In the genomic region with DNA sequence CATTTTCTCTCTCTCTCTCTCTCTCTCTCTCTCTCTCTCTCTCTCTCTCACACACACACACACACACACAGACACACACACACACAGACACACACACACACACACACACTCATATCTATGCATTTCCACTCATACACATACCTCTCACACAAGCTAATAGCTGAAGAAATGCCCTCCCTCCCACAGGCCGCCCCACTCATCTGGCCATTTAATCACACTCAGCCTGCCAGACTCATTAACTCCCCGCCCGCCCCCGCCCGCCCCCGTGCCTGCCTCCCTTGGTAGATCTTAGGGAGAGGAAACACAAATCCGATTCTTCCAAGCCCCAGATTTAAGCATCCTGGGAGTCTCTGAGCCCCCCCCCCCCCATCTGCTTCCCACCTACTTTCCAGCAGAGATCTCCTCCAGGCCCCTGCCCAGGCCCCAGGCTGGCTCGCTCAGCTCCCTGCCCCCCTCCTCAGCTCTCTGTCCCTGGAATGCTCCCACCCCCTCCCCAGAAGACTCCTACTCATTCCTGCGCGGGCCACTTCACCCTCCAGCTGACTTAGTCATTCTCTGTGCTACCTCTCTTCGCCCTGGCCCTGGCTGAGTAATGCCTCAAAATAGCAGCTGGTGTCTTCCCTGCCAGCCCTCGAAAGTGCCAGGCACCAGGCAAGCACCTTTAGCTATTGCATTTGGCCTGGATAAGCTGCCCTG, we compare ENCODE assay signal across 9 mouse cellular contexts. TPM values are rescaled to one million over a fixed set of nuclear protein-coding genes. Genes with fewer than 3 reads are reported as not detected.
A peak's percentile ranks its signal among the peaks of the same experiment; 100 is the strongest.
DNase-seq lines count a peak whose midpoint lies in the region; ATAC-seq and TF ChIP-seq lines count a peak whose summit lies in the region.
"Had no signal": no experiment of that assay in that cellular context is flagged by ENCODE, and none has a peak within 500 bp of the region (broad histone marks: within the 10 kb centered on the region; RNA-seq: fewer than 3 reads in every experiment).

No protein-coding gene starts in this region.

- H3K9me3 ChIP-seq in kidney, embryonic 16.5 days (ENCODE audit: low read length): no peaks in the 10 kb centered on the region
- no peaks in the 10 kb centered on the region for H3K9me3 ChIP-seq in forebrain, postnatal 0 days (ENCODE audit: low read length)
- no peaks in the 10 kb centered on the region for H3K9me3 ChIP-seq in intestine, embryonic 16.5 days (ENCODE audit: control insufficient read depth, low read length)
- no peaks in the 10 kb centered on the region for H3K9me3 ChIP-seq in neural tube, embryonic 11.5 days (ENCODE audit: control insufficient read depth, low read length)
- H3K9me3 ChIP-seq: liver, embryonic 13.5 days had no signal

- no peaks in the 10 kb centered on the region for H3K36me3 ChIP-seq in kidney, embryonic 16.5 days (ENCODE audit: insufficient read depth, low read length)
- H3K36me3 ChIP-seq in forebrain, postnatal 0 days (ENCODE audit: insufficient read depth): no peaks in the 10 kb centered on the region
- no peaks in the 10 kb centered on the region for H3K36me3 ChIP-seq in intestine, embryonic 16.5 days (ENCODE audit: control insufficient read depth, insufficient read depth, low read length)
- no peaks in the 10 kb centered on the region for H3K36me3 ChIP-seq in neural tube, embryonic 11.5 days (ENCODE audit: control insufficient read depth, insufficient read depth, low read length)
- H3K36me3 ChIP-seq: liver, embryonic 13.5 days had no signal

- no peak for DNase-seq in kidney, adult 18-20 months
- DNase-seq in adrenal gland, postnatal 14 days: peak; percentile 40
- no peak for DNase-seq in forebrain, postnatal 0 days
- peak; percentile 38 for DNase-seq in neural tube, embryonic 11.5 days (ENCODE audit: low spot score)
- no peak for DNase-seq in thymus, postnatal 14 days
- no peak for DNase-seq in urinary bladder, postnatal 25 days (ENCODE audit: low spot score)
- DNase-seq: liver, embryonic 13.5 days had no signal

- H3K27me3 ChIP-seq in kidney, embryonic 16.5 days (ENCODE audit: insufficient read depth, low read length): no peaks in the 10 kb centered on the region
- H3K27me3 ChIP-seq in forebrain, postnatal 0 days (ENCODE audit: insufficient read depth, low read length): no peaks in the 10 kb centered on the region
- no peaks in the 10 kb centered on the region for H3K27me3 ChIP-seq in intestine, embryonic 16.5 days (replicated peaks; ENCODE audit: control insufficient read depth, insufficient read depth, low read length)
- H3K27me3 ChIP-seq in neural tube, embryonic 11.5 days (ENCODE audit: control insufficient read depth, insufficient read depth, low read length): no peaks in the 10 kb centered on the region

- H3K4me1 ChIP-seq in kidney, embryonic 16.5 days (ENCODE audit: insufficient read depth, low read length): peaks cover 52% of the 10 kb centered on the region
- no peaks in the 10 kb centered on the region for H3K4me1 ChIP-seq in forebrain, postnatal 0 days (ENCODE audit: insufficient read depth)
- H3K4me1 ChIP-seq in intestine, embryonic 16.5 days (ENCODE audit: control insufficient read depth, insufficient read depth, low read length): peaks cover 31% of the 10 kb centered on the region
- H3K4me1 ChIP-seq in neural tube, embryonic 11.5 days (ENCODE audit: control insufficient read depth, insufficient read depth, low read length): no peaks in the 10 kb centered on the region

- H3K4me2 ChIP-seq in kidney, embryonic 16.5 days (replicated peaks; ENCODE audit: low read depth, low read length): no peak overlapping the region
- no peak overlapping the region for H3K4me2 ChIP-seq in forebrain, postnatal 0 days (ENCODE audit: low read depth)
- peak overlapping the region; percentile 4; the same call in 1 of the 2 replicates for H3K4me2 ChIP-seq in intestine, embryonic 16.5 days (ENCODE audit: low read depth, low read length)
- H3K4me2 ChIP-seq in neural tube, embryonic 11.5 days (ENCODE audit: low read depth): no peak overlapping the region
- H3K4me2 ChIP-seq: liver, embryonic 13.5 days had no signal

- TF ChIP-seq CTCF in forebrain, postnatal 0 days (IDR thresholded peaks at IDR 0.05; ENCODE audit: low read depth): no peak

- no peak overlapping the region; the same call in 1 of the 2 replicates for H3K9ac ChIP-seq in kidney, embryonic 16.5 days (replicated peaks; ENCODE audit: low read length)
- H3K9ac ChIP-seq in forebrain, postnatal 0 days: no peak overlapping the region
- H3K9ac ChIP-seq in intestine, embryonic 16.5 days (ENCODE audit: low read depth, low read length): 0 out of 2 replicates have a peak overlapping the region, but pooled peaks have one; percentile 0
- no peak overlapping the region for H3K9ac ChIP-seq in neural tube, embryonic 11.5 days (ENCODE audit: low read length)
- H3K9ac ChIP-seq: liver, embryonic 13.5 days had no signal

- no peak overlapping the region for H3K4me3 ChIP-seq in kidney, embryonic 16.5 days (ENCODE audit: low read length)
- no peak overlapping the region for H3K4me3 ChIP-seq in forebrain, postnatal 0 days (ENCODE audit: low read depth, low read length)
- no peak overlapping the region for H3K4me3 ChIP-seq in intestine, embryonic 16.5 days (ENCODE audit: low read length)
- no peak overlapping the region for H3K4me3 ChIP-seq in neural tube, embryonic 11.5 days (ENCODE audit: low read depth, low read length)
- H3K4me3 ChIP-seq: liver, embryonic 13.5 days had no signal

- H3K27ac ChIP-seq in kidney, embryonic 16.5 days (ENCODE audit: low read length): peak overlapping the region; percentile 95
- no peak overlapping the region for H3K27ac ChIP-seq in forebrain, postnatal 0 days (ENCODE audit: low read depth, low read length)
- H3K27ac ChIP-seq in intestine, embryonic 16.5 days (ENCODE audit: low read length): no peak overlapping the region
- no peak overlapping the region for H3K27ac ChIP-seq in neural tube, embryonic 11.5 days (ENCODE audit: low read depth, low read length)
- H3K27ac ChIP-seq: liver, embryonic 13.5 days had no signal

- ATAC-seq in kidney, embryonic 16.5 days (ENCODE audit: low FRiP score, low TSS enrichment): peak; percentile 81
- ATAC-seq in forebrain, postnatal 0 days: peak; percentile 29; the same call in 1 of the 2 replicates
- peak; percentile 21 for ATAC-seq in intestine, embryonic 16.5 days
- no peak for ATAC-seq in neural tube, embryonic 11.5 days (ENCODE audit: insufficient read depth, low FRiP score, low TSS enrichment)

- WGBS in kidney, embryonic 16.5 days: 7% methylated on average over 11 of the region's 12 CpGs
- WGBS in forebrain, postnatal 0 days: 9% methylated on average over 12 of the region's 12 CpGs
- WGBS in intestine, embryonic 16.5 days: 18% methylated on average over 12 of the region's 12 CpGs
- WGBS in neural tube, embryonic 11.5 days: 15% methylated on average over 12 of the region's 12 CpGs

RNA-seq across cellular contexts. Expression of gene Pard6b, which starts 8.2 kb away (rescaled TPM):
- 20.0 and 23.9 TPM in 2 replicates for polyA plus RNA-seq in kidney, embryonic 16.5 days (2015; fragmentation: Nextera tagmentation; extraction: Ambion mirVana)
- 1.7 and 1.9 TPM in 2 replicates for total RNA-seq in adrenal gland, postnatal 14 days (2021)
- 4.2 and 5.3 TPM in 2 replicates for total RNA-seq in forebrain, postnatal 0 days (2014; rRNA removed)
- 2.8 and 4.1 TPM in 2 replicates for polyA plus RNA-seq in forebrain, postnatal 0 days (2015; fragmentation: Nextera tagmentation; extraction: Ambion mirVana)
- polyA plus RNA-seq in intestine, embryonic 16.5 days (2015; fragmentation: Nextera tagmentation; extraction: Ambion mirVana): 7.8 and 13.9 TPM in 2 replicates
- polyA plus RNA-seq in neural tube, embryonic 11.5 days (2014; fragmentation: Nextera tagmentation; extraction: Ambion mirVana): 6.7 and 7.8 TPM in 2 replicates

Comparison
In these comparisons a context has a peak if more than half of its experiments do, and no peak if none do; other contexts are left out.
1. DNase-seq: peak in adrenal gland, postnatal 14 days (single experiment) and neural tube, embryonic 11.5 days (single experiment); none in kidney, adult 18-20 months (single experiment), forebrain, postnatal 0 days (single experiment), thymus, postnatal 14 days (single experiment) and urinary bladder, postnatal 25 days (single experiment).